ENCODE assay signal across 16 mouse cellular contexts in genomic region chr15:10655151-10655905, GRCm38 (mm10). TPM values are rescaled to one million over a fixed set of nuclear protein-coding genes. Genes with fewer than 3 reads are reported as not detected.
DNase-seq lines count a peak whose midpoint lies in the region; ATAC-seq and TF ChIP-seq lines count a peak whose summit lies in the region.
"Had no signal": no experiment of that assay in that cellular context is flagged by ENCODE, and none has a peak within 500 bp of the region (broad histone marks: within the 10 kb centered on the region; RNA-seq: fewer than 3 reads in every experiment).

No protein-coding gene starts in this region.

- WGBS in forebrain, embryonic 13.5 days: 11% methylated on average over 8 of the region's 8 CpGs
- WGBS in hindbrain, postnatal 0 days: 21% methylated on average over 8 of the region's 8 CpGs
- 24% methylated on average over 8 of the region's 8 CpGs for WGBS in neural tube, embryonic 12.5 days

- H3K4me3 ChIP-seq in forebrain, embryonic 13.5 days: no peak overlapping the region
- no peak overlapping the region for H3K4me3 ChIP-seq in hindbrain, postnatal 0 days (ENCODE audit: low read length)
- no peak overlapping the region for H3K4me3 ChIP-seq in neural tube, embryonic 12.5 days
- H3K4me3 ChIP-seq: embryonic facial prominence, embryonic 13.5 days; heart, embryonic 15.5 days; intestine, embryonic 15.5 days had no signal

- H3K9me3 ChIP-seq in forebrain, embryonic 13.5 days (replicated peaks): no peaks in the 10 kb centered on the region
- no peaks in the 10 kb centered on the region for H3K9me3 ChIP-seq in hindbrain, postnatal 0 days (ENCODE audit: low read length)
- H3K9me3 ChIP-seq in neural tube, embryonic 12.5 days: no peaks in the 10 kb centered on the region
- H3K9me3 ChIP-seq: embryonic facial prominence, embryonic 13.5 days; heart, embryonic 15.5 days; intestine, embryonic 15.5 days had no signal

- H3K27me3 ChIP-seq in forebrain, embryonic 13.5 days: no peaks in the 10 kb centered on the region
- no peaks in the 10 kb centered on the region for H3K27me3 ChIP-seq in hindbrain, postnatal 0 days (ENCODE audit: insufficient read depth, low read length)
- H3K27me3 ChIP-seq in neural tube, embryonic 12.5 days (replicated peaks): no peaks in the 10 kb centered on the region
- H3K27me3 ChIP-seq: CH12.LX; embryonic facial prominence, embryonic 13.5 days; intestine, embryonic 15.5 days; Patski had no signal

- H3K27ac ChIP-seq in forebrain, embryonic 13.5 days: peak overlapping the region; percentile 78
- H3K27ac ChIP-seq in hindbrain, postnatal 0 days: no peak overlapping the region
- H3K27ac ChIP-seq in neural tube, embryonic 12.5 days: no peak overlapping the region
- H3K27ac ChIP-seq: embryonic facial prominence, embryonic 13.5 days; heart, embryonic 15.5 days; intestine, embryonic 15.5 days; stomach, postnatal 0 days had no signal

- DNase-seq in embryo, embryonic 10.5 days (ENCODE audit: low spot score): peak; percentile 82
- DNase-seq in hindbrain, postnatal 0 days (ENCODE audit: low spot score): peak; percentile 33
- DNase-seq in thymus, postnatal 0 days (ENCODE audit: low spot score): no peak
- no peak for DNase-seq in frontal cortex, postnatal 36 days (ENCODE audit: low spot score in 2 of 2)
- DNase-seq in cerebellum, adult 18-20 months: no peak
- DNase-seq: adrenal gland, postnatal 10 days; cerebellum, adult 11 months; lung, adult 18-20 months had no signal

- H3K4me1 ChIP-seq in forebrain, embryonic 13.5 days: peaks cover 31% of the 10 kb centered on the region
- 0 out of 2 replicates have a peak, but pooled peaks cover 3% of the 10 kb centered on the region for H3K4me1 ChIP-seq in hindbrain, postnatal 0 days (ENCODE audit: insufficient read depth, low read length)
- H3K4me1 ChIP-seq in neural tube, embryonic 12.5 days: peaks cover 2% of the 10 kb centered on the region; the same call in 1 of the 2 replicates
- H3K4me1 ChIP-seq: heart, embryonic 15.5 days; intestine, embryonic 15.5 days had no signal

- peak; percentile 94 for ATAC-seq in forebrain, embryonic 13.5 days
- ATAC-seq in hindbrain, postnatal 0 days: peak; percentile 82
- peak; percentile 90 for ATAC-seq in neural tube, embryonic 12.5 days (ENCODE audit: low FRiP score, low read depth)
- ATAC-seq: intestine, embryonic 15.5 days; Patski had no signal

- no peak for TF ChIP-seq CTCF in hindbrain, postnatal 0 days (IDR thresholded peaks at IDR 0.05; ENCODE audit: low read depth)

- H3K9ac ChIP-seq in forebrain, embryonic 13.5 days: no peak overlapping the region
- H3K9ac ChIP-seq in hindbrain, postnatal 0 days (replicated peaks; ENCODE audit: low read length): no peak overlapping the region
- H3K9ac ChIP-seq in neural tube, embryonic 12.5 days: no peak overlapping the region
- H3K9ac ChIP-seq: embryonic facial prominence, embryonic 13.5 days; heart, embryonic 15.5 days; intestine, embryonic 15.5 days had no signal

- no peak overlapping the region; the same call in 1 of the 2 replicates for H3K4me2 ChIP-seq in forebrain, embryonic 13.5 days
- H3K4me2 ChIP-seq in hindbrain, postnatal 0 days (ENCODE audit: low read depth, low read length): no peak overlapping the region
- no peak overlapping the region for H3K4me2 ChIP-seq in neural tube, embryonic 12.5 days (replicated peaks)
- H3K4me2 ChIP-seq: embryonic facial prominence, embryonic 13.5 days; heart, embryonic 15.5 days; intestine, embryonic 15.5 days had no signal

- 0 out of 2 replicates have a peak, but pooled peaks cover under 1% of the 10 kb centered on the region for H3K36me3 ChIP-seq in forebrain, embryonic 13.5 days (ENCODE audit: poor library complexity, severe bottlenecking)
- no peaks in the 10 kb centered on the region for H3K36me3 ChIP-seq in hindbrain, postnatal 0 days (ENCODE audit: insufficient read depth, low read length)
- H3K36me3 ChIP-seq in neural tube, embryonic 12.5 days: 0 out of 2 replicates have a peak, but pooled peaks cover 1% of the 10 kb centered on the region
- H3K36me3 ChIP-seq: heart, embryonic 15.5 days; intestine, embryonic 15.5 days had no signal

RNA-seq across cellular contexts. Expression of gene Rai14, which starts 59.1 kb away (rescaled TPM):
- polyA plus RNA-seq in forebrain, embryonic 13.5 days (2015; fragmentation: Nextera tagmentation; extraction: Ambion mirVana): 37.9 and 43.7 TPM in 2 replicates
- total RNA-seq in hindbrain, postnatal 0 days (2014; rRNA removed): 9.0 and 11.0 TPM in 2 replicates
- 5.1 and 5.7 TPM in 2 replicates for polyA plus RNA-seq in hindbrain, postnatal 0 days (2015; fragmentation: Nextera tagmentation; extraction: Ambion mirVana)
- 63.0 and 63.3 TPM in 2 replicates for polyA plus RNA-seq in neural tube, embryonic 12.5 days (2016; fragmentation: Nextera tagmentation; extraction: Ambion mirVana)
- 6.8 and 8.1 TPM in 2 replicates for polyA plus RNA-seq in thymus, postnatal 0 days (2015; fragmentation: Nextera tagmentation; extraction: Ambion mirVana)

Comparison
In these comparisons a context has a peak if more than half of its experiments do, and no peak if none do; other contexts are left out.
1. DNase-seq: peak in embryo, embryonic 10.5 days (single experiment) and hindbrain, postnatal 0 days (single experiment); none in thymus, postnatal 0 days (single experiment), frontal cortex, postnatal 36 days (0 of 2) and cerebellum, adult 18-20 months (0 of 2).
2. Peak in every context shown above with its lines, with median percentiles within 50 percentile points of each other: ATAC-seq.